Mouse (Mus musculus): ENCODE data around the gene Ntn1. TPM values are rescaled to one million over a fixed set of nuclear protein-coding genes. Genes with fewer than 3 reads are reported as not detected.

The Ntn1 gene
- polyA plus RNA-seq, 1 experiment, result 7.6 TPM

- Histone ChIP-seq H3K4me3 (ENCODE audit: insufficient read depth, low read depth, low read length) (no peak overlapping the region), H3K4me1 (ENCODE audit: control insufficient read depth, insufficient read depth, insufficient read length, low read length) (peaks cover 4% of the 10 kb centered on the region; the same call in 1 of the 2 replicates), H3K27ac (replicated peaks; ENCODE audit: low read depth, low read length) (no peak overlapping the region)
Observed at GRCm38 (mm10) chr11:68393897-68394490, 6.6 kb downstream of the Ntn1 start.

GRCm38 (mm10) chr11:68390381-68391287, 10.0 kb downstream of the Ntn1 start:
- Histone ChIP-seq H3K4me1 (ENCODE audit: control insufficient read depth, insufficient read depth, insufficient read length, low read length) (peaks cover 4% of the 10 kb centered on the region; the same call in 1 of the 2 replicates), H3K4me3 (ENCODE audit: insufficient read depth, low read depth, low read length) (no peak overlapping the region), H3K27ac (replicated peaks; ENCODE audit: low read depth, low read length) (no peak overlapping the region)

- Histone ChIP-seq H3K4me1 (ENCODE audit: control insufficient read depth, insufficient read depth, insufficient read length, low read length) (peaks cover 10% of the 10 kb centered on the region), H3K4me3 (ENCODE audit: insufficient read depth, low read depth, low read length) (no peak overlapping the region), H3K27ac (replicated peaks; ENCODE audit: low read depth, low read length) (no peak overlapping the region)
Observed at GRCm38 (mm10) chr11:68389621-68390020, 11.0 kb downstream of the Ntn1 start.

GRCm38 (mm10) chr11:68388655-68389015, 12.0 kb downstream of the Ntn1 start:
- Histone ChIP-seq H3K27ac (replicated peaks; ENCODE audit: low read depth, low read length) (no peak overlapping the region), H3K4me3 (ENCODE audit: insufficient read depth, low read depth, low read length) (no peak overlapping the region), H3K4me1 (ENCODE audit: control insufficient read depth, insufficient read depth, insufficient read length, low read length) (peaks cover 10% of the 10 kb centered on the region)

- Histone ChIP-seq H3K4me3 (ENCODE audit: insufficient read depth, low read depth, low read length) (no peak overlapping the region), H3K4me1 (ENCODE audit: control insufficient read depth, insufficient read depth, insufficient read length, low read length) (peaks cover 10% of the 10 kb centered on the region), H3K27ac (replicated peaks; ENCODE audit: low read depth, low read length) (no peak overlapping the region; the same call in 1 of the 2 replicates)
Observed at GRCm38 (mm10) chr11:68387971-68388654, 12.5 kb downstream of the Ntn1 start.

GRCm38 (mm10) chr11:68387441-68387760, 13.2 kb downstream of the Ntn1 start:
- Histone ChIP-seq H3K4me3 (ENCODE audit: insufficient read depth, low read depth, low read length) (peak overlapping the region; percentile 83), H3K27ac (replicated peaks; ENCODE audit: low read depth, low read length) (0 out of 2 replicates have a peak overlapping the region, but pooled peaks have one; percentile 23), H3K4me1 (ENCODE audit: control insufficient read depth, insufficient read depth, insufficient read length, low read length) (peaks cover 10% of the 10 kb centered on the region)

GRCm38 (mm10) chr11:68386589-68387440, 13.8 kb downstream of the Ntn1 start:
- Histone ChIP-seq H3K4me3 (ENCODE audit: insufficient read depth, low read depth, low read length) (peak overlapping the region; percentile 83), H3K27ac (replicated peaks; ENCODE audit: low read depth, low read length) (0 out of 2 replicates have a peak overlapping the region, but pooled peaks have one; percentile 23)

GRCm38 (mm10) chr11:68385921-68386588, 14.6 kb downstream of the Ntn1 start:
- Histone ChIP-seq H3K27ac (replicated peaks; ENCODE audit: low read depth, low read length) (no peak overlapping the region), H3K4me3 (ENCODE audit: insufficient read depth, low read depth, low read length) (peak overlapping the region; percentile 83)

More at GRCm38 (mm10) chr11:68386589-68387440, 13.8 kb downstream of the Ntn1 start:
- H3K4me1 ChIP-seq (ENCODE audit: control insufficient read depth, insufficient read depth, insufficient read length, low read length), result peaks cover 10% of the 10 kb centered on the region

GRCm38 (mm10) chr11:68385021-68385821, 15.4 kb downstream of the Ntn1 start:
- H3K4me1 ChIP-seq (ENCODE audit: control insufficient read depth, insufficient read depth, insufficient read length, low read length), result peaks cover 6% of the 10 kb centered on the region; the same call in 1 of the 2 replicates
- peak overlapping the region; percentile 83 for H3K4me3 ChIP-seq (ENCODE audit: insufficient read depth, low read depth, low read length)
- H3K27ac ChIP-seq (replicated peaks; ENCODE audit: low read depth, low read length), result no peak overlapping the region

More at GRCm38 (mm10) chr11:68385921-68386588, 14.6 kb downstream of the Ntn1 start:
- peaks cover 10% of the 10 kb centered on the region for H3K4me1 ChIP-seq (ENCODE audit: control insufficient read depth, insufficient read depth, insufficient read length, low read length)

GRCm38 (mm10) chr11:68384592-68385020, 16.0 kb downstream of the Ntn1 start:
- Histone ChIP-seq H3K27ac (replicated peaks; ENCODE audit: low read depth, low read length) (no peak overlapping the region), H3K4me1 (ENCODE audit: control insufficient read depth, insufficient read depth, insufficient read length, low read length) (peaks cover 6% of the 10 kb centered on the region; the same call in 1 of the 2 replicates), H3K4me3 (ENCODE audit: insufficient read depth, low read depth, low read length) (peak overlapping the region; percentile 83)

- Histone ChIP-seq H3K4me3 (ENCODE audit: insufficient read depth, low read depth, low read length) (peak overlapping the region; percentile 83), H3K4me1 (ENCODE audit: control insufficient read depth, insufficient read depth, insufficient read length, low read length) (peaks cover 6% of the 10 kb centered on the region; the same call in 1 of the 2 replicates), H3K27ac (replicated peaks; ENCODE audit: low read depth, low read length) (no peak overlapping the region)
Observed at GRCm38 (mm10) chr11:68384131-68384530, 16.5 kb downstream of the Ntn1 start.

GRCm38 (mm10) chr11:68383519-68383918, 17.1 kb downstream of the Ntn1 start:
- Histone ChIP-seq H3K27ac (replicated peaks; ENCODE audit: low read depth, low read length) (no peak overlapping the region), H3K4me3 (ENCODE audit: insufficient read depth, low read depth, low read length) (no peak overlapping the region), H3K4me1 (ENCODE audit: control insufficient read depth, insufficient read depth, insufficient read length, low read length) (peaks cover 6% of the 10 kb centered on the region; the same call in 1 of the 2 replicates)

- Histone ChIP-seq H3K27ac (replicated peaks; ENCODE audit: low read depth, low read length) (no peak overlapping the region), H3K4me3 (ENCODE audit: insufficient read depth, low read depth, low read length) (no peak overlapping the region), H3K4me1 (ENCODE audit: control insufficient read depth, insufficient read depth, insufficient read length, low read length) (peaks cover 6% of the 10 kb centered on the region; the same call in 1 of the 2 replicates)
Observed at GRCm38 (mm10) chr11:68381833-68382232, 18.8 kb downstream of the Ntn1 start.
